Mouse (Mus musculus): ENCODE measurements at regions not wholly inside any gene's neighbourhood (a gene's known extent, or its start where the extent isn't known, plus 50 kb on each side); places are given as distances from the start of the nearest gene placed in this dataset.

DNA sequence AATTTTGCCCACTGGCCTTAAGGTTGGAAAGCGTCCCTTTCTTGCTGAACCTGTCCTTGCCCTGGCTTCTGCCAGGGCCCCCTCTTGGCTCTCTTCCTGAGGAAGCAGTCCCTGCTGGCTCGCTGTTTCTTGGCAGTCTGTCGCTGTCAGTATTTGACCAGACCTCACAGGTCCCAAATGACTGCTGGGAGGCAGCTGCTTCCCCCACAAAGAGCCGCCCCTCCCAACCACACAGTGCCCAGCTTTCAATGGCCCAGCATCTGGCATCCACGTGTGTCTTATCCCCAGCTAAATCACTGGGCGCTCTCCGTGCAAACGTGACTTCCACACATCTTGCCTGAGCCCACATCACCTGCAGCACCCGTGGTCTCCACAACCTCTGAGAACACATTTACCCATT lies 345.3 kb downstream of the Bcor start:
- 45% methylated on average over 9 of the region's 9 CpGs for WGBS
- Histone ChIP-seq H3K4me2 (ENCODE audit: low read length) (no peak overlapping the region), H3K4me3 (ENCODE audit: low read depth, low read length) (no peak overlapping the region), H3K36me3 (ENCODE audit: control insufficient read depth, insufficient read depth, low read length) (no peaks in the 10 kb centered on the region), H3K9ac (ENCODE audit: low read length) (no peak overlapping the region), H3K4me1 (ENCODE audit: control insufficient read depth, insufficient read depth, low read length) (no peaks in the 10 kb centered on the region), H3K27ac (ENCODE audit: low read depth, low read length) (no peak overlapping the region), H3K9me3 (replicated peaks; ENCODE audit: control insufficient read depth, low read length) (no peaks in the 10 kb centered on the region), H3K27me3 (replicated peaks; ENCODE audit: control insufficient read depth, insufficient read depth, low read length) (no peaks in the 10 kb centered on the region)
- DNase-seq (ENCODE audit: low spot score) (peak; percentile 49), ATAC-seq (peak; percentile 37)

DNA sequence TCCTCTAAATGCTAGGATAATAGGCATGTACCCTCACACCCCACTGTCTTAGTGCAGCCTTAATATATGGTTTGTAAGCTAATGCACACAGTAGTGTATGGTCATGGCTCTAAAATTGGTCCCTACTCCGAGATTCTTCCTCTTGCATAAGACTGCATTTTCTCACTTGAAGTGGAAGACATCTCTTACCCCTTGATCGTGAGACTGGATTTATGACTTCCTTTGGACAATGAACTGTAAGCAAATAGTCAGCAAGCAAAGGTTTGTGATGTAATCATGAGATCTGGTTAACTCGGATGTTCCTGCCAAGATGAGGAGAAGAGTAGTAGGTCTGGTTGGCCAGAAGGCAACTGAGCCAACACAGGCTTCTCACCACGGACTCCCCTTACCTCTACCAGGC lies 344.3 kb downstream of the Bcor start:
- Histone ChIP-seq H3K4me2 (ENCODE audit: low read length) (no peak overlapping the region), H3K4me1 (ENCODE audit: control insufficient read depth, insufficient read depth, low read length) (no peaks in the 10 kb centered on the region), H3K9me3 (replicated peaks; ENCODE audit: control insufficient read depth, low read length) (no peaks in the 10 kb centered on the region), H3K36me3 (ENCODE audit: control insufficient read depth, insufficient read depth, low read length) (no peaks in the 10 kb centered on the region), H3K27me3 (replicated peaks; ENCODE audit: control insufficient read depth, insufficient read depth, low read length) (no peaks in the 10 kb centered on the region), H3K9ac (ENCODE audit: low read length) (no peak overlapping the region), H3K4me3 (ENCODE audit: low read depth, low read length) (no peak overlapping the region), H3K27ac (ENCODE audit: low read depth, low read length) (no peak overlapping the region)
- no peak for DNase-seq (ENCODE audit: low spot score)
- WGBS, result 89% methylated on average over 4 of the region's 4 CpGs
- no peak for ATAC-seq

DNA sequence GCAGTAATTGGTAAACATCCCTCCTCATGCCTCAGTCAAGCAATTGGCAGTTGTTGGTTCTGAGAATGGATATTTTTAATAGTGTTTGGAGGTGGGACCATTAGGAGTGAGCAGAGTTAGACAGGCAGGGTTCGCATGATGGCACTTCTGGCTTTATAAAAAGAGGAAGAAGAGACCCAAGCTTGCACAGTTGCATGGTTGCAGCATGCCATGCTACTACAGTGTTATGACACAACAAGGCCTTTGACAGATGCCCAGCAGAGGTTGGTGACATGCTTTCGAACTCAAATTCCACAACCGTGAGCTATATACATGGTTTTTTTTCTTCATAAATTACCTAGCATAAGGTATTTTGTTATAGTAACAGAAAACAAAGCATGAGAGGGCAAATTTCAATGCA lies 341.5 kb downstream of the Bcor start:
- Histone ChIP-seq H3K4me1 (ENCODE audit: control insufficient read depth, insufficient read depth, low read length) (no peaks in the 10 kb centered on the region), H3K4me3 (ENCODE audit: low read depth, low read length) (no peak overlapping the region), H3K36me3 (ENCODE audit: control insufficient read depth, insufficient read depth, low read length) (no peaks in the 10 kb centered on the region), H3K9me3 (replicated peaks; ENCODE audit: control insufficient read depth, low read length) (no peaks in the 10 kb centered on the region), H3K27me3 (replicated peaks; ENCODE audit: control insufficient read depth, insufficient read depth, low read length) (no peaks in the 10 kb centered on the region), H3K9ac (ENCODE audit: low read length) (no peak overlapping the region), H3K27ac (ENCODE audit: low read depth, low read length) (no peak overlapping the region), H3K4me2 (ENCODE audit: low read length) (no peak overlapping the region)
- ATAC-seq (no peak), DNase-seq (ENCODE audit: low spot score) (no peak)
- WGBS, result 91% methylated on average over 3 of the region's 3 CpGs

DNA sequence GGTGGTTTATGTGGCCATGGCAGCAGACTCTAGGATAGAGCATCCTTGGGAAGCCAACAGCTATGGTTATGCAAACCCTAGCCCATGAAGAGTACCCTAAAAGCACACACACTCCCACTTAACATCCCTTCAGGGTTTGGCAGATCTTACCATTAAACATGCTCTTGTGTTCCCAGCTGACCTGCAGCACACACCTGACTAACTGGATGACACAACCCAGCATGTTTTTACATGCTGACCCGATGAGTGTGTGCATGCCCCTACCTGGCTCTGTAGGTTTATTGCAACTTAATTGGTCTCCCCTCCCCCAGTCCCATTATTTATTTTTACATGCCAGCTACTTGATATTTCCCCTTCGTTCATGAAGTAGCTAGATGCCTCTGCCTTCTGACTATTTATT lies 339.0 kb downstream of the Bcor start:
- 72% methylated on average over 2 of the region's 2 CpGs for WGBS
- DNase-seq (ENCODE audit: low spot score) (no peak), ATAC-seq (no peak)
- no peaks in the 10 kb centered on the region for H3K36me3 ChIP-seq (ENCODE audit: control insufficient read depth, insufficient read depth, low read length)
- no peaks in the 10 kb centered on the region for H3K9me3 ChIP-seq (replicated peaks; ENCODE audit: control insufficient read depth, low read length)
- H3K27ac ChIP-seq (ENCODE audit: low read depth, low read length), result no peak overlapping the region
- H3K4me1 ChIP-seq (ENCODE audit: control insufficient read depth, insufficient read depth, low read length), result no peaks in the 10 kb centered on the region
- H3K4me2 ChIP-seq (ENCODE audit: low read length), result no peak overlapping the region
- no peaks in the 10 kb centered on the region for H3K27me3 ChIP-seq (replicated peaks; ENCODE audit: control insufficient read depth, insufficient read depth, low read length)
- H3K4me3 ChIP-seq (ENCODE audit: low read depth, low read length), result no peak overlapping the region
- H3K9ac ChIP-seq (ENCODE audit: low read length), result no peak overlapping the region

DNA sequence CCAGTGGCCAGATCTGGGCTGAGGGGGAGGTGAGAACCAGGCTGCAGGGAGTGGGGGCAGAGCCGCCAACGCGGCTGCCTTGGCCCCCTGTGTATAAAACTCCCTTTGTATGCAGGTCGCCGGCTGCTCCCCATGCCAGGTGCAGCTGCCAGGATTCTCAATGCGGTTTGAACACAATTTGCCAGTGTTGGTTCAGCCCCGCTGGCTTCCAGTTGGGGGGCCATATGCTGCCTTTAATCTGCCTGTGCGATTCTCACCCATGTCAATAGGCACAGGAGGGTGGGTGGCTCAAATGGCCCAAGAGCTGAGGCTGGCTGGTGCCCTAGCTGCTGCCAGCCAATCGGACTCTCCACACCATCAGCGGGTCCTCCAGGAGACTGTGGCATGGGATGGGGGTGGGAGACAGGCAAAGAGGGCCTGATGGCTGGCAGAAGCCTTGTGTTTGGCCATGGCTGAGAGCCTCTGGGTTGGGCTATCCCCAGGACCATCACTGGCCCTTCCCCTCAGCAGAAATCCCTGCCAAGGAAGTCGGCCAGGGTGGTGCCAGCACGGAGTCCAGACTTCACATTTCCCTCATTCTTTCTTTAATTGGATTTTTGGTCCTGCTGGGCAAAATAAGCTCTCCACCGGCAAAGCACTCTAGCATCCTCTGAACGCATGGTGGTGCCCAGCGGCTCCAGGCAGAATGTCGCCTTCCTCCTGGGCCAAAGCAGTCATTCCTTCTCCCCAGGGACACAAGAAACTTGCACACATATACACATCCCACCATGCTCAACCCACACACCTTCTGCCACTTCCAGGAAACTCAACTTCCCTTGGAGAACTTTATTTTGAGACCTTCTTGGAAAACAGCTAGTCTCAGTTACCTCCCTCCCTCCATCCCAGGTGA lies 338.0 kb downstream of the Bcor start:
- Histone ChIP-seq H3K4me1 (ENCODE audit: control insufficient read depth, insufficient read depth, low read length) (no peaks in the 10 kb centered on the region), H3K9ac (ENCODE audit: low read length) (no peak overlapping the region), H3K9me3 (replicated peaks; ENCODE audit: control insufficient read depth, low read length) (no peaks in the 10 kb centered on the region), H3K27ac (ENCODE audit: low read depth, low read length) (no peak overlapping the region), H3K36me3 (ENCODE audit: control insufficient read depth, insufficient read depth, low read length) (no peaks in the 10 kb centered on the region), H3K4me2 (ENCODE audit: low read length) (no peak overlapping the region), H3K4me3 (ENCODE audit: low read depth, low read length) (no peak overlapping the region), H3K27me3 (replicated peaks; ENCODE audit: control insufficient read depth, insufficient read depth, low read length) (no peaks in the 10 kb centered on the region)
- DNase-seq (ENCODE audit: low spot score), result peak; percentile 84
- peak; percentile 86 for ATAC-seq
- 31% methylated on average over 16 of the region's 16 CpGs for WGBS

DNA sequence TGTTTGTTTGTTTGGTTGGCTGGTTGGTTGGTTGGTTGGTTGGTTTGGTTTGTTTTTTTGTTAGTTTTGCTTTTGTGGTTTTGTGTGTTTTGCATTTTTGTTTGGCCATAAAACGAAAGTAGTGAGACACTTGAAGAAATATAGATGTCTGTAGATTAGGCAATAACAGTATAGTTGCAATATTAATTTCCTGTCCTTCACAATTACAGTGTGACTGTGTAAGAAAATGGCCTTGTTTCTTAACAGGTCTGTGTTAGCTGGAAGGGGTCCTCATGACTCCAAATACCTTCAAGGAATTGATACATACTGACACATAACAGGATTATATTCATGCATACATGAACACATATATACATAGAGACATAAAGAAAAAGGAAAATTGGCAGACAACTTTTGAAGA lies 334.2 kb downstream of the Bcor start:
- ATAC-seq (no peak), DNase-seq (ENCODE audit: low spot score) (no peak)
- Histone ChIP-seq H3K4me1 (ENCODE audit: control insufficient read depth, insufficient read depth, low read length) (no peaks in the 10 kb centered on the region), H3K9ac (ENCODE audit: low read length) (no peak overlapping the region), H3K27me3 (replicated peaks; ENCODE audit: control insufficient read depth, insufficient read depth, low read length) (no peaks in the 10 kb centered on the region), H3K9me3 (replicated peaks; ENCODE audit: control insufficient read depth, low read length) (no peaks in the 10 kb centered on the region), H3K4me3 (ENCODE audit: low read depth, low read length) (no peak overlapping the region), H3K4me2 (ENCODE audit: low read length) (no peak overlapping the region), H3K36me3 (ENCODE audit: control insufficient read depth, insufficient read depth, low read length) (no peaks in the 10 kb centered on the region), H3K27ac (ENCODE audit: low read depth, low read length) (no peak overlapping the region)
- WGBS, result 80% methylated on average over 1 of the region's 1 CpGs

DNA sequence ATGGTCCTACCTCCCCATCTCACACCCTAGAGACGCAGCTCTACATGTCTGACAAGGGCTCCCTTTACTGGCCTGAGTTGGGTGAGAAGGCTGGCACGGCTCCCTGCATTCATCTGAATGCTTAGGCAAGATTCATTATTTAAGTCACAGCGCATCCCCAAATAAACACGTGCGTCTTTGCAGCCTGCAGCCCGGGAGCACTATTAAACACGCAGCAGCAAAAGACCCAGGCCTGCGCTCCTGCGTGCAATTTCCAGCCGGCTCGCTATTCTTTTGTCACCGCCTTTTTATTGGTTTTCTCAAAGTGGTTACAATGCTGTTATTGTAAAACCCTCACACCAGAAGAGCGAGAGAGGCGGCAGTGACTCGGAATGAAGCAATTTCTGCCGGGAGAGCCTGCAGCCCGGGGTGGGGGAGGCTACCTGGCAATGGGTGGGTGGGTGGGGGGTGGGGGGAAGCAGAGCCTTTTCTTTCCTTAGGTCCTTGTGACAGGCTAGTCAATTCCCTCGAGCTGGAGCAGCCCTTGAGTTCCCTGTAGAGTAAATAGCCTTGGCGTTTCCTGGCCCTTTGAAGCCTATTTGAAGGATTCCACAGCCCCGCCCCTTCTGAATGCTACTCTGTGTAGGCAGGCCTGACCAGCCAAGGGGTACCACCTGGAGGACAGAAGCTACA lies 333.3 kb downstream of the Bcor start:
- ATAC-seq, result peak; percentile 72
- H3K27me3 ChIP-seq (replicated peaks; ENCODE audit: control insufficient read depth, insufficient read depth, low read length), result no peaks in the 10 kb centered on the region
- 35% methylated on average over 20 of the region's 20 CpGs for WGBS
- no peaks in the 10 kb centered on the region for H3K36me3 ChIP-seq (ENCODE audit: control insufficient read depth, insufficient read depth, low read length)
- peak overlapping the region; percentile 7; the same call in 1 of the 2 replicates for H3K27ac ChIP-seq (ENCODE audit: low read depth, low read length)
- H3K4me3 ChIP-seq (ENCODE audit: low read depth, low read length), result no peak overlapping the region
- H3K4me2 ChIP-seq (ENCODE audit: low read length), result peak overlapping the region; percentile 35; the same call in 1 of the 2 replicates
- H3K4me1 ChIP-seq (ENCODE audit: control insufficient read depth, insufficient read depth, low read length), result no peaks in the 10 kb centered on the region
- no peaks in the 10 kb centered on the region for H3K9me3 ChIP-seq (replicated peaks; ENCODE audit: control insufficient read depth, low read length)
- DNase-seq (ENCODE audit: low spot score), result peak; percentile 72
- H3K9ac ChIP-seq (ENCODE audit: low read length), result no peak overlapping the region

DNA sequence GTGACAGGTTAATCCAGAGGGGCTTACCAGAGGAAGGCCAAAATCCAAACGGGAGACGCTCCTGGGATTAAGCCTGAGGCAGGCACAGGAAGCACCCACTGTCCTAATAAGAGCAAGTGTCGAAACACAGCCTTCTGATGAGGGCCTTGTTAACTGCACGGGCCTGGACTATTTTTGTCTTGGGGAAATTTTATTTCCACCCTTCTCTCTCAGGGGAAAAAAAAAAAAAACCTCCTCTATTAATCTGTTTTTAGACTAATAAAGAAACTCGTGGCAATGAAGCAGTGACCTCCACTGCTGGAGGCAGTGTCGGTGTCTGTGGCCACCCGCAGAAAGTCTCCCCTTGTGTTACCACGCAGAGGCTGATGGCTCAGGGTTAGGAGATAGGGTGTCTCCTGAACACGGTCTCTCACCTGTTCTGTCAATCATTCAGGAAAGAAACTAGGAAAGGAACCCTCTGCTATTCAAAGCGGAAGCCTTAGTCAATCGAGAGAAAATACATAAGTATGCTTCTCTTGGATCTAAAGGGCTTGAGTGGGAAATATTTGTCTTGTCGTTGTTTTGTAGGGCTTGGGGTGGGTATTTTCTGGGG lies 330.6 kb downstream of the Bcor start:
- no peaks in the 10 kb centered on the region for H3K27me3 ChIP-seq (replicated peaks; ENCODE audit: control insufficient read depth, insufficient read depth, low read length)
- no peak overlapping the region for H3K4me2 ChIP-seq (ENCODE audit: low read length)
- no peak for ATAC-seq
- no peak overlapping the region for H3K4me3 ChIP-seq (ENCODE audit: low read depth, low read length)
- no peak overlapping the region for H3K27ac ChIP-seq (ENCODE audit: low read depth, low read length)
- WGBS, result 75% methylated on average over 12 of the region's 12 CpGs
- no peaks in the 10 kb centered on the region for H3K9me3 ChIP-seq (replicated peaks; ENCODE audit: control insufficient read depth, low read length)
- DNase-seq (ENCODE audit: low spot score), result no peak
- no peak overlapping the region for H3K9ac ChIP-seq (ENCODE audit: low read length)
- no peaks in the 10 kb centered on the region for H3K36me3 ChIP-seq (ENCODE audit: control insufficient read depth, insufficient read depth, low read length)
- no peaks in the 10 kb centered on the region for H3K4me1 ChIP-seq (ENCODE audit: control insufficient read depth, insufficient read depth, low read length)

DNA sequence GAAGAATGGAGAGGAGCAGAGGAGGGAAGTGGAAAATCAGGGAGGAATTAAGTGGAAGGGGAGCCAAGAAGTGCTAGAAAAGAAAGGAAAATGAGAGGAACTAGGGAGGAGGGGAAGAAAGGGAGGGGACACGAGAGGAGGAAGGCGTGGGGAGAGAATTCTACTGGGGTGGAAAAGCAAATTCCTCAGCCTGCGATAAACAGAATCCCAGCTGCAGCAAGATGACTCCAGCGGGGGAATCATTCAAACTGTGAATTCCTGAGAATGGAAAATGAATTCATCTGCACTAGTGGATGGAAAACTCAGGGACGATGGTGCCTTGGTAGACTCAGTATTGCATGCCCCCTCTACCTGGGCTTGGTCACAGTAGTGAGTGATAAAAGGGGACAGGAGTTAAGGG lies 322.6 kb downstream of the Bcor start:
- Histone ChIP-seq H3K36me3 (ENCODE audit: control insufficient read depth, insufficient read depth, low read length) (no peaks in the 10 kb centered on the region), H3K27me3 (replicated peaks; ENCODE audit: control insufficient read depth, insufficient read depth, low read length) (no peaks in the 10 kb centered on the region), H3K9ac (ENCODE audit: low read length) (no peak overlapping the region), H3K4me3 (ENCODE audit: low read depth, low read length) (no peak overlapping the region), H3K27ac (ENCODE audit: low read depth, low read length) (no peak overlapping the region), H3K4me1 (ENCODE audit: control insufficient read depth, insufficient read depth, low read length) (no peaks in the 10 kb centered on the region), H3K4me2 (ENCODE audit: low read length) (no peak overlapping the region), H3K9me3 (replicated peaks; ENCODE audit: control insufficient read depth, low read length) (no peaks in the 10 kb centered on the region)
- no peak for ATAC-seq
- 73% methylated on average over 5 of the region's 5 CpGs for WGBS
- no peak for DNase-seq (ENCODE audit: low spot score)

Data from forebrain, embryonic 14.5 days (tissue).